27 mouse cellular contexts compared by ENCODE assay signal in genomic region chr13:119233869-119234268, GRCm38 (mm10).
DNase-seq lines count a peak whose midpoint lies in the region; ATAC-seq and TF ChIP-seq lines count a peak whose summit lies in the region.
"Had no signal": no experiment of that assay in that cellular context is flagged by ENCODE, and none has a peak within 500 bp of the region (broad histone marks: within the 10 kb centered on the region; RNA-seq: fewer than 3 reads in every experiment).

No protein-coding gene starts in this region.

- no peak overlapping the region for H3K27ac ChIP-seq in forebrain, embryonic 15.5 days (replicated peaks)
- H3K27ac ChIP-seq in forebrain, embryonic 16.5 days (ENCODE audit: low read length), result no peak overlapping the region
- H3K27ac ChIP-seq in liver, embryonic 15.5 days (replicated peaks), result peak overlapping the region; percentile 94
- no peak overlapping the region for H3K27ac ChIP-seq in liver, embryonic 11.5 days (ENCODE audit: low read depth, low read length)
- H3K27ac ChIP-seq: embryonic facial prominence, embryonic 10.5 days; embryonic facial prominence, embryonic 13.5 days; forebrain, embryonic 12.5 days; heart, adult 2 months; hindbrain, embryonic 12.5 days; hindbrain, embryonic 15.5 days had no signal

- H3K9ac ChIP-seq in forebrain, embryonic 15.5 days (replicated peaks), result no peak overlapping the region
- no peak overlapping the region for H3K9ac ChIP-seq in forebrain, embryonic 16.5 days (replicated peaks; ENCODE audit: low read depth, low read length)
- H3K9ac ChIP-seq in liver, embryonic 15.5 days, result no peak overlapping the region
- no peak overlapping the region for H3K9ac ChIP-seq in liver, embryonic 11.5 days (ENCODE audit: low read depth, low read length)
- H3K9ac ChIP-seq: embryonic facial prominence, embryonic 13.5 days; forebrain, embryonic 12.5 days; hindbrain, embryonic 12.5 days; hindbrain, embryonic 15.5 days had no signal

- no peak for DNase-seq in liver, embryonic 11.5 days (ENCODE audit: low spot score)
- DNase-seq in brain, embryonic 14.5 days (ENCODE audit: low read depth), result peak; percentile 12
- DNase-seq in c-Kit-positive CD71-positive TER-119-positive erythroid progenitor cells, embryonic 14.5 days (ENCODE audit: low spot score), result no peak
- DNase-seq: adrenal gland, postnatal 10 days; adrenal gland, postnatal 36 days; B cell, adult 2 months; cerebellum, adult 11-12 months; cerebellum, adult 8-10 months; cerebellum, postnatal 10 days; cerebellum, postnatal 36 days; embryo, embryonic 11 days; gastrocnemius, postnatal 10 days; gastrocnemius, postnatal 36 days; heart, adult 2 months had no signal

- no peak overlapping the region for H3K4me2 ChIP-seq in forebrain, embryonic 15.5 days (replicated peaks)
- H3K4me2 ChIP-seq in forebrain, embryonic 16.5 days (ENCODE audit: low read length), result no peak overlapping the region
- H3K4me2 ChIP-seq in liver, embryonic 15.5 days, result no peak overlapping the region
- no peak overlapping the region for H3K4me2 ChIP-seq in liver, embryonic 11.5 days
- H3K4me2 ChIP-seq: embryonic facial prominence, embryonic 13.5 days; forebrain, embryonic 12.5 days; heart, embryonic 11.5 days; hindbrain, embryonic 12.5 days; hindbrain, embryonic 15.5 days had no signal

- H3K36me3 ChIP-seq in forebrain, embryonic 15.5 days, result no peaks in the 10 kb centered on the region
- H3K36me3 ChIP-seq in forebrain, embryonic 16.5 days (ENCODE audit: control insufficient read depth, insufficient read depth), result no peaks in the 10 kb centered on the region
- H3K36me3 ChIP-seq in liver, embryonic 15.5 days (replicated peaks), result no peaks in the 10 kb centered on the region
- no peaks in the 10 kb centered on the region for H3K36me3 ChIP-seq in liver, embryonic 11.5 days (ENCODE audit: control insufficient read depth, insufficient read depth, low read length)
- H3K36me3 ChIP-seq: embryonic facial prominence, embryonic 10.5 days; embryonic facial prominence, embryonic 13.5 days; forebrain, embryonic 12.5 days; G1E; hindbrain, embryonic 12.5 days; hindbrain, embryonic 15.5 days had no signal

- H3K27me3 ChIP-seq in forebrain, embryonic 15.5 days, result no peaks in the 10 kb centered on the region
- H3K27me3 ChIP-seq in forebrain, embryonic 16.5 days (replicated peaks; ENCODE audit: control insufficient read depth, insufficient read depth, low read length), result no peaks in the 10 kb centered on the region
- H3K27me3 ChIP-seq in liver, embryonic 15.5 days, result no peaks in the 10 kb centered on the region
- H3K27me3 ChIP-seq in liver, embryonic 11.5 days (replicated peaks; ENCODE audit: control insufficient read depth, insufficient read depth, low read length), result no peaks in the 10 kb centered on the region
- H3K27me3 ChIP-seq: CH12.LX; embryonic facial prominence, embryonic 13.5 days; forebrain, embryonic 12.5 days; hindbrain, embryonic 12.5 days; hindbrain, embryonic 15.5 days; Patski had no signal

- no peak for TF ChIP-seq CTCF in brain, embryonic 14.5 days (IDR thresholded peaks at IDR 0.05; ENCODE audit: borderline replicate concordance, extremely low read depth, insufficient read depth, insufficient read length)

- H3K4me1 ChIP-seq in forebrain, embryonic 15.5 days, result no peaks in the 10 kb centered on the region
- no peaks in the 10 kb centered on the region for H3K4me1 ChIP-seq in forebrain, embryonic 16.5 days (replicated peaks; ENCODE audit: control insufficient read depth, insufficient read depth, low read length)
- peaks cover 31% of the 10 kb centered on the region for H3K4me1 ChIP-seq in liver, embryonic 15.5 days (replicated peaks)
- H3K4me1 ChIP-seq in liver, embryonic 11.5 days (replicated peaks; ENCODE audit: control insufficient read depth, insufficient read depth, low read length), result peaks cover 8% of the 10 kb centered on the region
- H3K4me1 ChIP-seq: embryonic facial prominence, embryonic 10.5 days; embryonic facial prominence, embryonic 13.5 days; forebrain, embryonic 12.5 days; hindbrain, embryonic 12.5 days; hindbrain, embryonic 15.5 days had no signal

- TF ChIP-seq POLR2A in brain, embryonic 14.5 days (IDR thresholded peaks at IDR 0.05; ENCODE audit: borderline replicate concordance, extremely low read depth, insufficient read depth, insufficient read length, poor library complexity, severe bottlenecking), result no peak

- H3K4me3 ChIP-seq in forebrain, embryonic 15.5 days, result no peak overlapping the region
- H3K4me3 ChIP-seq in forebrain, embryonic 16.5 days (replicated peaks; ENCODE audit: low read length), result no peak overlapping the region
- H3K4me3 ChIP-seq in liver, embryonic 15.5 days (replicated peaks), result no peak overlapping the region
- H3K4me3 ChIP-seq in liver, embryonic 11.5 days (ENCODE audit: low read depth, low read length), result no peak overlapping the region
- H3K4me3 ChIP-seq: embryonic facial prominence, embryonic 10.5 days; embryonic facial prominence, embryonic 13.5 days; erythroblast, embryonic 14.5 days; forebrain, embryonic 12.5 days; heart, adult 2 months; hindbrain, embryonic 12.5 days; hindbrain, embryonic 15.5 days had no signal

- 85% methylated on average over 3 of the region's 3 CpGs for WGBS in forebrain, embryonic 15.5 days
- 83% methylated on average over 3 of the region's 3 CpGs for WGBS in forebrain, embryonic 16.5 days
- WGBS in liver, embryonic 15.5 days (ENCODE audit: insufficient replicate concordance), result 56% methylated on average over 3 of the region's 3 CpGs
- WGBS in liver, embryonic 11.5 days, result 46% methylated on average over 3 of the region's 3 CpGs

- no peaks in the 10 kb centered on the region for H3K9me3 ChIP-seq in forebrain, embryonic 15.5 days
- no peaks in the 10 kb centered on the region for H3K9me3 ChIP-seq in forebrain, embryonic 16.5 days (ENCODE audit: control insufficient read depth, low read length)
- H3K9me3 ChIP-seq in liver, embryonic 15.5 days (replicated peaks), result no peaks in the 10 kb centered on the region
- H3K9me3 ChIP-seq in liver, embryonic 11.5 days (ENCODE audit: control insufficient read depth, low read length), result no peaks in the 10 kb centered on the region
- H3K9me3 ChIP-seq: embryonic facial prominence, embryonic 10.5 days; embryonic facial prominence, embryonic 13.5 days; forebrain, embryonic 12.5 days; G1E; hindbrain, embryonic 12.5 days; hindbrain, embryonic 15.5 days had no signal

- ATAC-seq in forebrain, embryonic 15.5 days (replicated peaks), result peak; percentile 63
- no peak for ATAC-seq in forebrain, embryonic 16.5 days
- ATAC-seq in liver, embryonic 15.5 days (ENCODE audit: insufficient read depth), result no peak
- no peak for ATAC-seq in liver, embryonic 11.5 days (replicated peaks; ENCODE audit: low FRiP score)
- ATAC-seq: Patski had no signal
